Mouse (Mus musculus) lung, adult 2 months (tissue): ENCODE data around the gene Tbc1d10a.

Source experiments
- CTCF ChIP-seq: fragments of 200-500 bp; IDR thresholded peaks from 2 replicates; pipeline ENCODE4 v1.5.1; 2011; ENCODE audit warnings: mild to moderate bottlenecking, low read length, control low read depth; ENCODE audit not compliant: insufficient read depth
- POLR2A ChIP-seq: fragments of 200-500 bp; IDR thresholded peaks from 2 replicates; pipeline ENCODE4 v1.6.1; 2011; ENCODE audit warnings: low read depth, mild to moderate bottlenecking, control low read depth, low read length, borderline replicate concordance; ENCODE audit errors: extremely low read depth

DNA sequence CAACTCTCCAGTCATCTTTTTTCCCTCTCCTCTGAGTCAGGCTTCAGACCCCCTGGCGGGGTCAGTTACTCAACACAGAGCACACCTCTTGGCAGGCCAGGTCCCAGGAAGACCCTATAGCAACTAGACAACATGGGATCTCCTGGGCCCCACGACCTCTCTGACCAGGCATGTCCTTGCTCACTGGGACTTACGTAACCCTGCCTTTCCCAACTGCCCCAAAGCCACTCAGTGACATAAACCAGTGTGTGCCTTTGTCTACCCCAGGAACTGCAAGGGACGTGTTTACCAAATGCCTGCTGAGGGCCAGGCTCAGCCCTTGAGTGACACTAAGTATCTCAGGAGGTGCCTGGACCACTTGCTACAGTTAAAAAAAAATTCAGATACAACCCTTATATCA lies 43.3 kb downstream of the Tbc1d10a start:
- TF ChIP-seq CTCF (no peak), POLR2A (no peak)
